Mouse (Mus musculus): ENCODE data around the gene Plcl1. TPM values are rescaled to one million over a fixed set of nuclear protein-coding genes. Genes with fewer than 3 reads are reported as not detected.

The Plcl1 gene
- polyA plus RNA-seq, 1 experiment from 2014 or later: 0.25 TPM

DNA sequence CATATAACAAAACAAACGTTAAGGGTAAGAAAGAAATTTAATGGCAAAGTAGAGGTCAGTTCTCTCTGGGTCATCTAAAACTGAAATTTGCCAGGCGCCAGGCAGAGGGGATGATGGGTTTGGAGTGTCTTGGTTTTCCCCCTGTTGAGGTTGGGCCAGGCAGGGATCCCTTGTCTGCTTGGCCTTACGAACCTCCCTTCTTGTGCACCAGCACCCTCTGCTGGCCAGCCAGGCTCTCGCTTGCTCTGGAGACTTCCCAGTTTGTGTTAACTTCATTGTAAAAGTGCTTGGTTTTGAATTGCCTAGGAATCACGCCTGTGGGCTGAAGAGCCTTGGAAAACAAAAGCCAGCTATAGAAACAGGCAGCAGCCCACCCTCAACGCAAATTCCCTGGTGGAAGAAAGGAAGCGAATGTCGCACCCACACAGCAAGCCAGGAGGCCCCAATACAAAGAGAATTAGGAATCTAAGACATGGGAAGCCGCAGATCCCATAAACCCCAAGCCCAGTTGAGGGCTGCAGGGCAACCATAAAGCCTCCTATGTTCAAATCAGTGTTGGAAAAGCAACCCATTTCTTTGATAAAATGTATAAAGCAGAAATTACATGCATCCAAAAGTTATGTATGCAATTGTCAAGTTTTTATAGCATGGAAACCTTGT, 22.5 kb upstream of the Plcl1 start:
- Histone ChIP-seq H3K27me3 (ENCODE audit: insufficient read depth, low read length) (no peaks in the 10 kb centered on the region), H3K36me3 (replicated peaks; ENCODE audit: insufficient read depth, low read length) (no peaks in the 10 kb centered on the region), H3K27ac (ENCODE audit: low read depth) (no peak overlapping the region), H3K9me3 (ENCODE audit: low read length) (no peaks in the 10 kb centered on the region), H3K4me2 (ENCODE audit: low read depth, low read length) (no peak overlapping the region), H3K4me1 (ENCODE audit: insufficient read depth) (no peaks in the 10 kb centered on the region), H3K4me3 (ENCODE audit: low read depth, low read length) (no peak overlapping the region), H3K9ac (replicated peaks) (no peak overlapping the region)
- TF ChIP-seq CTCF (IDR thresholded peaks at IDR 0.05; ENCODE audit: low read depth) (peak; percentile 90), EP300 (IDR thresholded peaks at IDR 0.05; ENCODE audit: low read depth) (no peak)
- ATAC-seq (peak; percentile 35; the same call in 1 of the 2 replicates), DNase-seq (peak; percentile 83)
- WGBS (ENCODE audit: insufficient replicate concordance): 22% methylated on average over 9 of the region's 9 CpGs

DNA sequence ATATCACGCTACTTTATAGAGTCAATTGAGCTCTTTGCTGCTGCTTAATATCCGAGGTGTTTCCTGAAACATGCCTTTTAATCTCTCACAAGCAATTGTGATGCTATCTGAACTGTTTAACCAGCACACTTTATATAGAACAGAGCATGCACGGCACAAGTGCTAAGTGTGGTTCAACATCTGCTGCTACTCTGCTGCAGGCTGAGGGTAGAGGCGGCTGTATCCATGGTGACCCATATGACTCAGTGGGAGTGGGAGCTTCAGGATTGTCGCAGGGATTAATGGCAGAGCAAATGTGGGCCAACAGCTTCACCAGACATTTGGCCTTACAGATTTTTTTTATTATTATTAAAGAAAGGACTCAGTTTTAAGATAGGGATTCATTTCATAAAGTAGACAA, 5.8 kb upstream of the Plcl1 start:
- Histone ChIP-seq H3K4me3 (ENCODE audit: low read depth, low read length) (no peak overlapping the region), H3K4me2 (ENCODE audit: low read depth, low read length) (no peak overlapping the region), H3K4me1 (ENCODE audit: insufficient read depth) (no peaks in the 10 kb centered on the region), H3K36me3 (replicated peaks; ENCODE audit: insufficient read depth, low read length) (no peaks in the 10 kb centered on the region), H3K27me3 (ENCODE audit: insufficient read depth, low read length) (peaks cover 2% of the 10 kb centered on the region), H3K9me3 (ENCODE audit: low read length) (no peaks in the 10 kb centered on the region), H3K9ac (replicated peaks) (no peak overlapping the region), H3K27ac (ENCODE audit: low read depth) (no peak overlapping the region)
- ATAC-seq: no peak
- TF ChIP-seq EP300 (IDR thresholded peaks at IDR 0.05; ENCODE audit: low read depth) (no peak), CTCF (IDR thresholded peaks at IDR 0.05; ENCODE audit: low read depth) (no peak)
- DNase-seq: no peak
- WGBS (ENCODE audit: insufficient replicate concordance): 49% methylated on average over 5 of the region's 5 CpGs

DNA sequence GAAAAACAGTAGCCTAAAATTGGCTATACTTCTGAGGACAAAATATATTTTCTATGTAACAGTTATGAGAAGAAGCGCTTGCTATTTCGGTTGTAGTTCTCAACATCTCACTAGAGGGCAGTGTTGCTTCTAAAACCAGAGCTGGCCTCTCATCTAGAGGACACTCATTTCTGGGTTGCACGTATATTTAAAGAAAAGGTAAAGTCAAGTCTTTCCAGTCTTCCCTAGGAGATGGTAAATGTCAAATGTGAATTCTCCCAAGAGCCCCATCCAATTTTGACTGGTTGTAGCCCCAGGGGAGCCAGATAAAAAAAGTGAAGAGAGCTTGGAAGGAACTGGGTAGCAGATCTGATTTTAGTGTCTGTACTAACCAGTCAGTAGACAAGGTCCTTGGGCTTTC, 1.3 kb upstream of the Plcl1 start:
- peak; percentile 77 for TF ChIP-seq CTCF (IDR thresholded peaks at IDR 0.05; ENCODE audit: low read depth)
- no peak for TF ChIP-seq EP300 (IDR thresholded peaks at IDR 0.05; ENCODE audit: low read depth)
- Histone ChIP-seq H3K4me2 (ENCODE audit: low read depth, low read length) (no peak overlapping the region), H3K9me3 (ENCODE audit: low read length) (no peaks in the 10 kb centered on the region), H3K9ac (replicated peaks) (no peak overlapping the region), H3K4me3 (ENCODE audit: low read depth, low read length) (no peak overlapping the region), H3K36me3 (replicated peaks; ENCODE audit: insufficient read depth, low read length) (no peaks in the 10 kb centered on the region), H3K27me3 (ENCODE audit: insufficient read depth, low read length) (peaks cover 29% of the 10 kb centered on the region), H3K27ac (ENCODE audit: low read depth) (no peak overlapping the region), H3K4me1 (ENCODE audit: insufficient read depth) (peaks cover 7% of the 10 kb centered on the region)
- 4% methylated on average over 3 of the region's 3 CpGs for WGBS (ENCODE audit: insufficient replicate concordance)
- ATAC-seq: no peak
- DNase-seq: peak; percentile 23

DNA sequence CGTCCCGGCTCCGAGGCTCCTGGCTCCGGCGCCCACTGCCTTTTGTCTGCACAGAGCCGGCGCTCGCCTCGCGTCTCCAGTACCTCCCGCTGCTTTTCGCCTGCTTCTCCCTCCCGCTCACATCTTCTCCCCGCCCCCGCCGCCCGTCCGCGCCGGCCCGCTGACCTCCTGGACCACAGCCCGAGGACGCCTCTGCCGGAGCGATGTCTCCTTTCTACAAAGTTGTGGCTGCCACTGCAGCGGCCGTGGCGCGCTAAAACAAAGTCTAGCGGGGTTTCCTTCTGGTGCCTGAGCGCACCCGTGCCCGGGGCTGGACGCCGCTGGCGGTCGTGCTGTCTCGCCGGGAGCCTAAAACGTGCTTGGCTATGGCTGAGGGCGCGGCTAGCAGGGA, 297 bp downstream of the Plcl1 start:
- Histone ChIP-seq H3K27me3 (ENCODE audit: insufficient read depth, low read length) (peaks cover 29% of the 10 kb centered on the region), H3K9ac (replicated peaks) (peak overlapping the region; percentile 50), H3K27ac (ENCODE audit: low read depth) (no peak overlapping the region)

DNA sequence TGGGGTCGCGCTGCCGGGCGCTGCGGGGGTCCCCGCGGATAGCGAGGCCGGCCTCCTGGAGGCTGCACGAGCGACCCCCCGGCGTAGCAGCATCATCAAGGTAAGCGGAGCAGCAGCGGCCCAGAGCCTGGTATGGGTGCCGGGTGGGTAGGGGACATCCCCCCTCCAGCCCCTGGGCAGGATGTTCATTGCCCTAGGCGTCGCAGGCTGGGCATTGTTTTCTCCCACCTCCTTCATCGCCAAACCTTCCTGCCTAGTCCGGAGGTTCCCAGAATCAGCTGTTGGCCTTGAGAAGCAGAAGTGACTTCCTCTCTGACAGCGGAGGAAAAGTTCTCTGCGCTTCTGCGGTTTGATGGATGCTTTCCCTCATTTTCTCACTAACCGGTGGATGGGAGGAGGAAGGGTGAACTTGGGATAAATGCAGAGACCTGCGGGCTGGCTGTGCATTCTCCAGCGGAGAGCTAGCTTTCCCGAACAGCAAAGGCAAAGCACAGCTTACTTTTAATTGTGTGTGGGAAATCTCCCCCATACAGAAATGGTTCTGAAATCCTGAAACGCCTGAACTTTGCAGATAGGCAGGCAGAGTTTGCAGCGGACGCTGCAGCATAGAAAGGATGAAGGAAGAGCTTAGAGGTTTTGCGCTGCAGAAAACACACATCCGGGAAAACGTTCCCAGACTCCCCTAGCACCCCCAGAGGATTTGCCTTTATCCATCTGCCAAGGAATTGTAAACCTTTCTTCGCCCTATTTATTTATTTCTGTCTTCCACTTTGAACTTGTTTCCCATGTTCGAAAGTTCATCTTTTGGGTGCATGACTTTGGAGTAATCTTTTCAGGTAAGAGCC, 1.0 kb downstream of the Plcl1 start:
- DNase-seq: no peak

More for the DNA sequence above, 297 bp downstream of the Plcl1 start:
- Histone ChIP-seq H3K9me3 (ENCODE audit: low read length) (no peaks in the 10 kb centered on the region), H3K36me3 (replicated peaks; ENCODE audit: insufficient read depth, low read length) (no peaks in the 10 kb centered on the region), H3K4me3 (ENCODE audit: low read depth, low read length) (peak overlapping the region; percentile 64), H3K4me1 (ENCODE audit: insufficient read depth) (peaks cover 7% of the 10 kb centered on the region), H3K4me2 (ENCODE audit: low read depth, low read length) (peak overlapping the region; percentile 86)
- ATAC-seq: peak; percentile 65
- whole genome bisulfite sequencing (ENCODE audit: insufficient replicate concordance): 1% methylated on average over 38 of the region's 42 CpGs
- no peak for DNase-seq
- TF ChIP-seq CTCF (IDR thresholded peaks at IDR 0.05; ENCODE audit: low read depth) (no peak), EP300 (IDR thresholded peaks at IDR 0.05; ENCODE audit: low read depth) (no peak)

DNA sequence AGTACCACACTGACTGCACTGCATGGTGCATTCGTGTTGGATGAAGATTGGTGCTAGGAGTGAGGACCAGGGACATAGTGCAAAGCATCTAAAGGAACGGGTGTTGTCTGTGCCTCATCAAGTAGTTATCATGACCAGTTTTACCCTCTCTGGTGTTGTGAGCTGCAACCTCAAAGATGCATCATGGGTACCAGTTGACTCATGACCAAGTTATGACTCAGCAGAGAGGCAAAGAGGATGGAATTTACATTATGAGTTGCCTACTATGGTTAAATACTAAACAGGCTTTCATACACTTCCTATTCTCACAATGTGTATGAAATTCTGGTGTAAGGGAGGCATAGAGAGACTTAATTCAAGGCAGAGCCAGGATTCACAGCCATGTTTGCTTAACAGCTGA, 4.9 kb downstream of the Plcl1 start:
- peaks cover 7% of the 10 kb centered on the region for H3K4me1 ChIP-seq (ENCODE audit: insufficient read depth)
- 64% methylated on average over 2 of the region's 2 CpGs for whole genome bisulfite sequencing (ENCODE audit: insufficient replicate concordance)
- H3K9ac ChIP-seq (replicated peaks): no peak overlapping the region
- no peak overlapping the region for H3K27ac ChIP-seq (ENCODE audit: low read depth)
- H3K36me3 ChIP-seq (replicated peaks; ENCODE audit: insufficient read depth, low read length): no peaks in the 10 kb centered on the region
- DNase-seq: no peak
- no peak for ATAC-seq
- H3K27me3 ChIP-seq (ENCODE audit: insufficient read depth, low read length): peaks cover 19% of the 10 kb centered on the region
- TF ChIP-seq EP300 (IDR thresholded peaks at IDR 0.05; ENCODE audit: low read depth) (no peak), CTCF (IDR thresholded peaks at IDR 0.05; ENCODE audit: low read depth) (no peak)
- no peak overlapping the region for H3K4me3 ChIP-seq (ENCODE audit: low read depth, low read length)
- no peaks in the 10 kb centered on the region for H3K9me3 ChIP-seq (ENCODE audit: low read length)
- H3K4me2 ChIP-seq (ENCODE audit: low read depth, low read length): no peak overlapping the region

More for the DNA sequence above, 1.0 kb downstream of the Plcl1 start:
- H3K4me1 ChIP-seq (ENCODE audit: insufficient read depth): peaks cover 7% of the 10 kb centered on the region
- no peak for ATAC-seq
- H3K4me3 ChIP-seq (ENCODE audit: low read depth, low read length): peak overlapping the region; percentile 64
- H3K4me2 ChIP-seq (ENCODE audit: low read depth, low read length): peak overlapping the region; percentile 86
- no peak overlapping the region for H3K27ac ChIP-seq (ENCODE audit: low read depth)
- no peaks in the 10 kb centered on the region for H3K36me3 ChIP-seq (replicated peaks; ENCODE audit: insufficient read depth, low read length)
- no peaks in the 10 kb centered on the region for H3K9me3 ChIP-seq (ENCODE audit: low read length)
- TF ChIP-seq CTCF (IDR thresholded peaks at IDR 0.05; ENCODE audit: low read depth) (no peak), EP300 (IDR thresholded peaks at IDR 0.05; ENCODE audit: low read depth) (no peak)
- H3K9ac ChIP-seq (replicated peaks): peak overlapping the region; percentile 50
- WGBS (ENCODE audit: insufficient replicate concordance): 5% methylated on average over 35 of the region's 35 CpGs
- H3K27me3 ChIP-seq (ENCODE audit: insufficient read depth, low read length): peaks cover 29% of the 10 kb centered on the region

Data from liver, postnatal 0 days (tissue).